Mouse (Mus musculus) MEL (cell line): ENCODE data around the gene Fbxl2. TPM values are rescaled to one million over a fixed set of nuclear protein-coding genes. Genes with fewer than 3 reads are reported as not detected.

Source experiments
- DNase-seq: peaks from one replicate; pipeline ENCODE4 v3.0.0; 2011; ENCODE audit warnings: low read depth, low spot score
- H3K27ac ChIP-seq: 2 replicates; pipeline ENCODE4 v1.5.1; 2012; ENCODE audit warnings: low read depth, mild to moderate bottlenecking, control low read depth, low read length, moderate library complexity; ENCODE audit not compliant: control insufficient read depth
- H3K27me3 ChIP-seq, 2 experiments: fragments of 150-350 bp in 1 of 2; sonication (generic) in 1 of 2; 2 replicates each; pipeline ENCODE4 v1.6.1; 2012; ENCODE audit warnings: low read length in 2 of 2, mild to moderate bottlenecking in 2 of 2, improper control_type of control experiment in 1 of 2, moderate library complexity in 1 of 2; ENCODE audit not compliant: insufficient read depth in 2 of 2, control insufficient read depth in 1 of 2
- H3K36me3 ChIP-seq, 2 experiments: 2 replicates each; pipeline ENCODE4 v1.6.1; 2012 to 2014; ENCODE audit warnings: low read length in 2 of 2, improper control_type of control experiment in 1 of 2, inconsistent platforms in 1 of 2, mild to moderate bottlenecking in 1 of 2; ENCODE audit not compliant: insufficient read depth in 2 of 2, control insufficient read depth in 1 of 2
- H3K4me1 ChIP-seq, 2 experiments: fragments of 150-350 bp in 1 of 2; sonication (generic) in 1 of 2; 2 replicates each; pipeline ENCODE4 v1.6.1; 2012; ENCODE audit warnings: low read length in 2 of 2, improper control_type of control experiment in 1 of 2, mild to moderate bottlenecking in 1 of 2; ENCODE audit not compliant: insufficient read depth in 2 of 2, control insufficient read depth in 1 of 2
- H3K4me3 ChIP-seq, 2 experiments: fragments of 150-350 bp in 1 of 2; sonication (generic) in 1 of 2; 2 replicates each; pipeline ENCODE4 v1.5.1; 2012; ENCODE audit warnings: low read depth in 2 of 2, low read length in 2 of 2, mild to moderate bottlenecking in 2 of 2, moderate library complexity in 2 of 2, control low read depth in 1 of 2, improper control_type of control experiment in 1 of 2; ENCODE audit not compliant: control insufficient read depth in 1 of 2, insufficient read depth in 1 of 2
- H3K79me2 ChIP-seq: 2 replicates; pipeline ENCODE4 v1.6.1; 2012; ENCODE audit warnings: mild to moderate bottlenecking, low read length, moderate library complexity; ENCODE audit not compliant: control insufficient read depth, poor library complexity, insufficient read depth
- H3K9ac ChIP-seq: 2 replicates; pipeline ENCODE4 v1.6.1; 2012; ENCODE audit warnings: low read depth, mild to moderate bottlenecking, control low read depth, low read length, moderate library complexity; ENCODE audit not compliant: control insufficient read depth, poor library complexity, severe bottlenecking
- H3K9me3 ChIP-seq: fragments of 150-350 bp; sonication (generic); replicated peaks from 2 replicates; pipeline ENCODE4 v1.6.1; 2012; ENCODE audit warnings: mild to moderate bottlenecking, low read length, improper control_type of control experiment, moderate library complexity; ENCODE audit not compliant: insufficient read depth
- BHLHE40 ChIP-seq: IDR thresholded peaks from 2 replicates; pipeline ENCODE4 v1.6.1; 2012; ENCODE audit warnings: low read depth, mild to moderate bottlenecking, inconsistent platforms, low read length, improper control_type of control experiment, borderline replicate concordance
- CHD1 ChIP-seq: IDR thresholded peaks from 2 replicates; pipeline ENCODE4 v1.6.1; 2012; ENCODE audit warnings: low read depth, mild to moderate bottlenecking, inconsistent platforms, low read length, improper control_type of control experiment
- CHD2 ChIP-seq: IDR thresholded peaks from 2 replicates; pipeline ENCODE4 v1.6.1; 2011; ENCODE audit warnings: low read length, improper control_type of control experiment
- ETS1 ChIP-seq: IDR thresholded peaks from 2 replicates; pipeline ENCODE4 v1.6.1; 2012; ENCODE audit warnings: low read depth, mild to moderate bottlenecking, inconsistent platforms, low read length, improper control_type of control experiment, moderate library complexity
- GATA1 ChIP-seq: IDR thresholded peaks from 2 replicates; pipeline ENCODE4 v1.6.1; 2011; ENCODE audit warnings: low read depth, low read length, improper control_type of control experiment
- MXI1 ChIP-seq: IDR thresholded peaks from 2 replicates; pipeline ENCODE4 v1.6.1; 2011; ENCODE audit warnings: mild to moderate bottlenecking, low read depth, low read length, improper control_type of control experiment
- NELFE ChIP-seq: IDR thresholded peaks from 2 replicates; pipeline ENCODE4 v1.6.1; 2011; ENCODE audit warnings: low read depth, low read length, improper control_type of control experiment
- SIN3A ChIP-seq: IDR thresholded peaks from 2 replicates; pipeline ENCODE4 v1.6.1; 2012; ENCODE audit warnings: low read length, improper control_type of control experiment, inconsistent platforms
- SMC3 ChIP-seq: IDR thresholded peaks from 2 replicates; pipeline ENCODE4 v1.6.1; 2011; ENCODE audit warnings: low read depth, low read length, improper control_type of control experiment
- TBP ChIP-seq: IDR thresholded peaks from 2 replicates; pipeline ENCODE4 v1.8.0; 2011; ENCODE audit warnings: low read depth, low read length, improper control_type of control experiment
- USF2 ChIP-seq, 2 experiments: IDR thresholded peaks; 2 replicates each; pipeline ENCODE4 v1.6.1; 2011 to 2012; ENCODE audit warnings: improper control_type of control experiment in 2 of 2, low read length in 2 of 2, borderline replicate concordance in 1 of 2, inconsistent platforms in 1 of 2, low read depth in 1 of 2, mild to moderate bottlenecking in 1 of 2; ENCODE audit not compliant: insufficient read depth in 1 of 2
- ZC3H11A ChIP-seq: IDR thresholded peaks from 2 replicates; pipeline ENCODE4 v1.6.1; 2012; ENCODE audit warnings: low read depth, mild to moderate bottlenecking, inconsistent platforms, low read length, improper control_type of control experiment
- ZKSCAN1 ChIP-seq: IDR thresholded peaks from 2 replicates; pipeline ENCODE4 v1.6.1; 2012; ENCODE audit warnings: low read depth, mild to moderate bottlenecking, inconsistent platforms, low read length, improper control_type of control experiment, moderate library complexity
- polyA plus RNA-seq, 2 experiments: library from polyadenylated mRNA; stranded (reverse) in 1 of 2; unstranded in 1 of 2; fragments of >175 nt in 1 of 2; fragments of >200 nt in 1 of 2; gene quantifications; 2 replicates each; pipeline versions ENCODE4 v1.2.1 to v1.2.4; 2012; ENCODE audit warnings: low replicate concordance in 2 of 2, low read depth in 1 of 2; ENCODE audit not compliant: insufficient read length in 2 of 2, insufficient read depth in 1 of 2, missing spikeins in 1 of 2
- total RNA-seq: library from RNA; depleted of rRNA; stranded (reverse); fragments of 300-350 nt; gene quantifications from 2 replicates; pipeline ENCODE4 v1.2.3, GENCODE M21; 2012

The Fbxl2 gene
- total and polyA plus RNA-seq, 3 experiments, result 1.8 to 3.0 TPM; not detected in 1

- Histone ChIP-seq H3K9ac (no peak overlapping the region), H3K9me3 (no peaks in the 10 kb centered on the region), H3K4me1 (peaks cover 3 to 4% of the 10 kb centered on the region in 2 experiments; a peak in 3 of 4 replicates), H3K27ac (no peak overlapping the region), H3K4me3 (no peak overlapping the region), H3K27me3 (no peaks in the 10 kb centered on the region), H3K79me2 (no peaks in the 10 kb centered on the region), H3K36me3 (no peaks in the 10 kb centered on the region; a peak in 1 of 4 replicates)
- TF ChIP-seq ZKSCAN1, result no peak
- TF ChIP-seq CHD2, result no peak
- TF ChIP-seq ZC3H11A, result no peak
- TF ChIP-seq TBP, result no peak
- DNase-seq, result no peak
These were observed 23.9 kb downstream of the Fbxl2 start for GRCm38 (mm10) chr9:114022141-114022540.

GRCm38 (mm10) chr9:114019012-114019762, 26.8 kb downstream of the Fbxl2 start:
- H3K9ac ChIP-seq, result no peak overlapping the region
- H3K27ac ChIP-seq, result no peak overlapping the region
- H3K79me2 ChIP-seq, result no peaks in the 10 kb centered on the region
- TF ChIP-seq BHLHE40 (no peak), SIN3A (no peak), NELFE (no peak), MXI1 (no peak), SMC3 (no peak), CHD1 (no peak), USF2 (IDR thresholded peaks at IDR 0.05; ENCODE audit: borderline replicate concordance in 1 of 2, insufficient read depth in 1 of 2, low read depth in 1 of 2, low read length in 2 of 2) (no peak), ETS1 (no peak)
- DNase-seq, result peak; percentile 38
- H3K27me3 ChIP-seq, result no peaks in the 10 kb centered on the region
- H3K36me3 ChIP-seq, result peaks cover 0 to 6% of the 10 kb centered on the region in 2 experiments; a peak in 2 of 4 replicates
- no peaks in the 10 kb centered on the region for H3K9me3 ChIP-seq
- H3K4me3 ChIP-seq, result peak overlapping the region in 1 of 2 experiments; percentile 11; a peak in 1 of 4 replicates
- peaks cover 2 to 13% of the 10 kb centered on the region in 2 experiments; a peak in 3 of 4 replicates for H3K4me1 ChIP-seq

- Histone ChIP-seq H3K27me3 (no peaks in the 10 kb centered on the region), H3K9me3 (no peaks in the 10 kb centered on the region), H3K4me3 (no peak overlapping the region), H3K27ac (no peak overlapping the region), H3K4me1 (peaks cover 2 to 13% of the 10 kb centered on the region in 2 experiments; a peak in 3 of 4 replicates), H3K36me3 (peaks cover 0 to 6% of the 10 kb centered on the region in 2 experiments; a peak in 2 of 4 replicates), H3K9ac (no peak overlapping the region), H3K79me2 (no peaks in the 10 kb centered on the region)
- DNase-seq, result peak; percentile 67
- TF ChIP-seq ETS1 (0 out of 2 replicates have a peak, but pooled peaks have one; percentile 40), GATA1 (no peak)
These were observed 29.6 kb downstream of the Fbxl2 start for GRCm38 (mm10) chr9:114016402-114016801.
